Mouse (Mus musculus) G1E (cell line): ENCODE data around the gene Sgcb.

Experiments
- CTCF ChIP-seq: IDR thresholded peaks from 2 replicates; pipeline ENCODE4 v1.5.1; 2012; ENCODE audit warnings: low read depth, low read length, inconsistent platforms, mixed read lengths
- GATA1 ChIP-seq: IDR thresholded peaks from 2 replicates; pipeline ENCODE4 v1.6.1; 2012; ENCODE audit warnings: borderline replicate concordance, low read length, inconsistent platforms, mixed read lengths
- GATA2 ChIP-seq: IDR thresholded peaks from 2 replicates; pipeline ENCODE4 v1.6.1; 2012; ENCODE audit warnings: low read depth, low read length, inconsistent platforms, borderline replicate concordance
- POLR2AphosphoS5 ChIP-seq: IDR thresholded peaks from 2 replicates; pipeline ENCODE4 v1.6.1; 2012; ENCODE audit warnings: low read depth, low read length, inconsistent platforms; ENCODE audit not compliant: insufficient replicate concordance
- TAL1 ChIP-seq: conservative IDR thresholded peaks from 2 replicates; pipeline ENCODE4 v1.6.1; 2012; ENCODE audit warnings: low read depth, low read length, inconsistent platforms, mixed read lengths

GRCm38 (mm10) chr5:73647261-73647900, at the start of gene Sgcb:
- no peak for TF ChIP-seq CTCF
- no peak for TF ChIP-seq GATA1
- TF ChIP-seq TAL1: no peak
- TF ChIP-seq GATA2: no peak
- TF ChIP-seq POLR2AphosphoS5: no peak
